Mouse (Mus musculus): ENCODE data around the gene Gpr155. TPM values are rescaled to one million over a fixed set of nuclear protein-coding genes. Genes with fewer than 3 reads are reported as not detected.
A peak's percentile ranks its signal among the peaks of the same experiment; 100 is the strongest.

The Gpr155 gene
- total RNA-seq, 2 experiments from 2014 or later = 36.2 to 40.1 TPM

- no peak for DNase-seq (ENCODE audit: low spot score in 2 of 2)
Measured at GRCm38 (mm10) chr2:73322991-73323390, 63.4 kb downstream of the Gpr155 start.

DNA sequence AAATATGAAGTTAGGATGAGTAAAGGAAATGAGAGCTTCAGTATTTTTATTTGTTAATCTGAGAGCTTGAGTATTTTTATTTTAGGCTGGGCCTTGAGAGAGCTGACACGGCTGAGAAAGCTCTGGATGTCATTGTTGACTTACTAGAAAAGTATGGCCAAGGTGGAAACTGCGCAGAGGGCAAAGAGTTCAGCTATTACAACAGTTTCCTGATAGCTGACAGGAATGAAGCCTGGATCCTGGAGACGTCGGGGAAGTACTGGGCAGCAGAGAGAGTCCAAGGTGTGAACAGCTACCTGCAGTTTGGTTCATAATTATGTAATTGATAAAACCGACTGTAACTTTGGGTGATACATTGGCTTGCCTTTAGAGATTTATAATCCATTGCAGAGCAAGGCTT, 67.2 kb downstream of the Gpr155 start:
- DNase-seq (ENCODE audit: low spot score in 2 of 2) = no peak

DNA sequence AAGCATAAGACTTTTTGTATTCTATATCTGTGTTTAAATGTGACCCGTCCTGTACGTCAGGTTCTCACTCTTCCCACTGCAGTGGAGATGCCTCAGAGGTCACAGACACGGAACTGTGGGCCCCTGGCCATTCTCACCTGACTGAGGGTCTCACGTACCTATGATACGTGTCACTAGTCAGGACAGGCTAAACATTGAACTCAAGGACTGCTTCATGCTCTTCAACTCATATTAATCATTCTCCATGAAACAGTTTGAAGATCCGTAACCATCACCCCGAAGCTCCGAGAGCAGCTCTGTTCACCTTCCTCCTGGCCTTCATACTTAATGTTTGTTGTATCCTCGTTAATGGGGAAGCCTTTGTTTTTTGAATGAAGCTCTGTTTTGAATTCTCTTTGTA, 68.9 kb downstream of the Gpr155 start:
- DNase-seq (ENCODE audit: low spot score in 2 of 2) = no peak

DNA sequence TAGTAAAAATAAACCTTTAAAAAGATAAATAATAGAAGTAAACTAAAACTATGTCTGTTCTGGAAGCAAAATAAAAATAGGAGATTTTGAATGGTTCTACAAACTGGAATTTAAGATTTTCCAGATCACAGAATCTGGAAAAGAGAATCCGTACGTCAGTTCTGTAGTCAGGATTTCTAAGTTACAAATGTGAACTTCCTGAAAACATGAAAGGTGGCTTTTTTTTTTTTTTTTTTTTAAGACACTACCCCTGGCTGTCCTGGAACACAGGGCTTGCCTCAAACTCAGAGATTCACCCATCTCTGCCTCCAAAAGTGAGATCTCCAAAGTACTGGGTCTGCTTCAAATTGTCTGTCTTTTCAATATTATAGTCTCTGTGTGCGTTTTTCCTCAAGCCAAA, 72.1 kb downstream of the Gpr155 start:
- DNase-seq (ENCODE audit: low spot score in 2 of 2) = no peak

- peak; percentile 46 to 47 for DNase-seq (ENCODE audit: low spot score in 2 of 2)
Measured at GRCm38 (mm10) chr2:73313117-73313501, 73.3 kb downstream of the Gpr155 start.

- DNase-seq (ENCODE audit: low spot score in 2 of 2) = peak; percentile 90 to 95
Measured at GRCm38 (mm10) chr2:73312152-73313116, 73.9 kb downstream of the Gpr155 start, which contains the start of the genes Scrn3 and Cir1. Scrn3 (plus strand) TSS chr2:73312601. Cir1 (minus strand) TSS chr2:73312701.

GRCm38 (mm10) chr2:73306006-73306405, 80.4 kb downstream of the Gpr155 start:
- DNase-seq (ENCODE audit: low spot score in 2 of 2) = no peak

GRCm38 (mm10) chr2:73304506-73304905, 81.9 kb downstream of the Gpr155 start:
- no peak for DNase-seq (ENCODE audit: low spot score in 2 of 2)

DNA sequence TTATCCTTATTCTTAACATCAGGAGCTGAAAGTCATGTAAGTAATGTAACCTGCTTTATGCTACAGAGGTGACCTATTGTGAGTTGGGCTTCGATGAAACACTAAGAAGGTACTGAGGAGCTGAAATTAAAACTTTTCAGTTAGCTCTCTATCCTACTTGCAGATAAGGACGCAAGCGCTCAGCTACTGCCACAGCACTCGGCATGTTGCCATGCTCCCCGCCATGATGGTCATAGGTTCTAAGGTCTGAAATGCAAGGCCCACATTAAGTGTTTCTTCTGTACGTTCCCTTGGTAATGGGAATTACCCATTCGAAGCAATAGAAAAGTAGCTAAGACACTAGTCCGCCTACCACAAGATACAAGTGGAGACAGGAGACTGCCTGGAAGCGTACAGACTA, 83.7 kb downstream of the Gpr155 start:
- no peak for DNase-seq (ENCODE audit: low spot score in 2 of 2)

DNA sequence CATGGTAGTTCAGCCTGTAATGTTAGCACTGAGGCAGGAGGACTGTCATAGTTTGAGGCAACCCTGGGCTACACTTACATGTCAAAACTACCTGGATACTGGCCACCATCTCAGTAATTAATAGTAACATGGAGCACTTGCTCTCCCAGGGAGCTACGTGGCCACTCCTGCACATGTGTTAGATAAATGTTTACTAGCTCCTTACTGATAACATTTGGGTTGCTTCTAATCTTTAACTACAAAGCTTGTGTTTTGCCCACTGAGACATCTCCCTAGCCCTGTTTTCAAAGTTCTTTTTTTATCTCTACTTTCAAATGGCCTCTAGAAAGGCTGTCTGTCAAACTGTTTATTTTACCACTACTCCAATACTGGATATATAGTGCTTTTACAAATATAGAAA, 84.4 kb downstream of the Gpr155 start:
- DNase-seq (ENCODE audit: low spot score in 2 of 2) = no peak

DNA sequence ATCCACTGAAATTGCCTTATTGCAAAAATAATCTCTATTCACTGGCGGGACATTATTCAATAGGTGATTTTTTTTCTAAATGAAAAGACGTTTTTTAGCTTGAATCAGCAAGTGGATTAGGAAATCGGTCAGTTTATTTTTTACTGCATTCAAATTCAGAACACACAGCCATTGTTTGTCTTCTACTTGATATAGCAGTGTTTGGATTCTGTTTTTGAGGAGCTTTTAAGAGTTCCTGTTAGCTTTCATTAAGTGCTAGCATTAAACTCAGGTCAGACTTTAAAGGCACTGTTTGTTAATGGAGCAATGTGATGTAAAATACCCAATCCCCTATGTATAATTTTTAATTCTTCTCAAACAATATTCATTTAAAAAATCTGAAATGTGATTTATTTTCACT, 87.5 kb downstream of the Gpr155 start:
- DNase-seq (ENCODE audit: low spot score in 2 of 2) = no peak

DNA sequence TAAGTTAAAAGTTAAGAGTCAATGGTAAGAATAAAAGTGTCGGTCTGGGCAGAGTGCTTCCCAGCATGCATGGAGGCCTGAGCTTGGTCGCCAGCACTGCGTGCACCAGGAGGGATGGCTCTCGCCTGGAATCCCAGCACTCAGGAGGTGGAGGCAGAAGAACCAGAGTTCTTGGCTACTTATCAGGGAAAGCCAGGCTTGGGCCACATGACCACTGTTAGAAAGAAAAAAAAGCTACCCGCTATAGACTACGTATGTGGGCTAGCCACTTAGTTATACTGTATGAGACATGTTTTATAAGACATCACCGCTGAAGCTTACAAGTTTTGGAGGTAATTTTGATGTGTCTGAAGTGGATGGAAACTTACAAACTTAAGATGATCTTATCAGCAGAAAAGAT, 88.2 kb downstream of the Gpr155 start:
- no peak for DNase-seq (ENCODE audit: low spot score in 2 of 2)

DNA sequence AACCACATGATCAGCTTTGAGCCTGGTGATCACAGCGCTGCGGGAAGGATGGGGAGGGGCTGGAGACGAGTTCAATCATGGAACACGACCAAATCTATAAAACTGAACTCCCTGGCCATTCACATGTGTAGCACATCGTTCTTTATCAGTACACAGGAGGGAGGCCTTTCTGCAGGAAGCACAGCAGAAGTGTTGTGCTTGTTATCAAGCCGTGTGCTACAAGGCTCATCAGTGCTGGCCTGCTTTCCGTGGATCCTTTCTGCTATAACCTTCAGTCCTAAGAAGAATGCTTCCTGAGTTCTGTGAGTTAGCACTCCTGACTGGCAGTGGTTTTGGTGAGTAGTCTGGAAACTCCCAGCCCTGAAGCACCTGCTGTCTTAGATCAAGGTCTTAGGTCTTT, 91.3 kb downstream of the Gpr155 start:
- DNase-seq (ENCODE audit: low spot score in 2 of 2) = no peak

Other genes starting within 250 kb of the Gpr155 start
- 100 to 1,000 TPM; 108 to 123 TPM for gene Ola1, start 167.6 kb downstream of the Gpr155 start, total RNA-seq (2021)
- gene Sp9, start 114.6 kb downstream of the Gpr155 start, total RNA-seq (2021) = 1 to 10 TPM; 4.7 to 5.1 TPM
- gene Scrn3, start 74.0 kb downstream of the Gpr155 start, total RNA-seq (2021) = 10 to 100 TPM; 12.1 to 12.6 TPM
- 10 to 100 TPM; 22.8 to 26.7 TPM for gene Cir1, start 73.9 kb downstream of the Gpr155 start, total RNA-seq (2021)
- 10 to 100 TPM in 1 of 2 experiments, 1 to 10 TPM in 1; 9.7 to 10.8 TPM for gene Wipf1, start 143.2 kb upstream of the Gpr155 start, total RNA-seq (2021)
- gene Chrna1, start 193.8 kb upstream of the Gpr155 start, total RNA-seq (2021) = under 1 TPM; 0.18 to 0.39 TPM